Mouse (Mus musculus) embryo, embryonic 9.5 days (tissue): ENCODE results near the gene Pmm1.

Experiments
- DNase-seq: peaks from one replicate; pipeline ENCODE4 v3.0.0-alpha.2; 2017; ENCODE audit errors: extremely low spot score

The Pmm1 gene

GRCm38 (mm10) chr15:81956457-81956856 is 4.3 kb downstream of the Pmm1 start:
- peak; percentile 54 for DNase-seq

DNA sequence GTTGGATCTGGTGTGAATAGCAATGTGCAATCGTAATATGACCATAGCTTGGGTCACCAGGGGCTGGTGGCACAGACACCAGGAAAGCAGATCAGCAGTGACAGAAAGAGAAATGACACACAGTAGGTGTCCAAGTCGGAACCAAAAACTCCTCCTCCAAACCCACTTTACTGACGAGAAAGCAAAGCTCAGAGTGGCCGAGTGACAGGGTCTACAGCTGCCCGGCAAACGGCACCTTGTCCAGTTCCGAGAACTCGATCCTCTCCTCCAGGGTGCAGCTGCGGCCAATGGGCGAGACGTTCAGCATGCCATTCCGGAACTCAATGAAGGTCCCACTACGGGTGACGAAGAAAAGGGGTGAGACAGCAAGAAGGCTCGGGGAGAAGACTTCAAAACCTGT is 5.3 kb downstream of the Pmm1 start:
- no peak for DNase-seq

DNA sequence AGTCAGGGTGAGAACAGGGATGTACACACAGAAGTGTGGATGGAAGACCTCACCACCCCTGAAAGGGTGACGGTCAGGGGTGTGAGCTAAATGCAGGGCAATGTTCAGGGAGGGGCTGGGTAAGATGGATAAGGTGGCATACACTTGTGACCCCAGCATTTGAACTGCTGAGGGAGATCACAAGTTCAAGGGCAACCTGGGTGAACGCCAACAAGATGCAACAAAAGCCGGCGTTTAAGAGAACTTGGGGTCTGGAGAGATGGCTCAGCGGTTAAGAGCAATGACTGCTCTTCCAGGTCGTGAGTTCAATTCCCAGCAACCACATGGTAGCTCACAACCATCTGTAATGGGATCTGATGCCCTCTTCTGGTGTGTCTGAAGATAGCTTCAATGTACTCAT is 6.0 kb downstream of the Pmm1 start:
- DNase-seq: no peak

GRCm38 (mm10) chr15:81954151-81954583 is 6.6 kb downstream of the Pmm1 start:
- no peak for DNase-seq

- no peak for DNase-seq
Measured at GRCm38 (mm10) chr15:81952310-81952709, 8.4 kb downstream of the Pmm1 start.

DNA sequence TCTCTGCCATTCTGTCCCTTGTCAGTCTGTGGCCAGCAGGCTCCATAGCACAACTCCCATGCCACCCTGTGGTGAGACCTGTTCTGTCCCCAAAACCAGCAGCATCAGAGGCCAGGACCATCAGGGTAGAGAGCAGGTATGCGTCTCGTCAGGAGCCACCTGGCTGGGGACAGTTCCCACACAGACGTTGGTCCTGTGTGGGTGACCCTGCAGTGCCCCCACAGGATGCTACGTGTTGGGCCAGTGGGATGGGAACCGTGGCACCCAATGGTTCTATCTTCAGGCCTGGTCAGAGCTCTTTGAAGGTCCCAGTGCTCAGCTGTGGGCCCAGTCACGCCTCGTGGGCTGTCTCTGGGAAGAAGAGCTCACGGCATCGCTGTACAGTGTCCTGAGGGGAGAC is 9.6 kb downstream of the Pmm1 start:
- DNase-seq: no peak

- no peak for DNase-seq
Measured at GRCm38 (mm10) chr15:81950716-81951115, 10.0 kb downstream of the Pmm1 start.

- DNase-seq: no peak
Measured at GRCm38 (mm10) chr15:81949476-81950131, 11.1 kb downstream of the Pmm1 start.

DNA sequence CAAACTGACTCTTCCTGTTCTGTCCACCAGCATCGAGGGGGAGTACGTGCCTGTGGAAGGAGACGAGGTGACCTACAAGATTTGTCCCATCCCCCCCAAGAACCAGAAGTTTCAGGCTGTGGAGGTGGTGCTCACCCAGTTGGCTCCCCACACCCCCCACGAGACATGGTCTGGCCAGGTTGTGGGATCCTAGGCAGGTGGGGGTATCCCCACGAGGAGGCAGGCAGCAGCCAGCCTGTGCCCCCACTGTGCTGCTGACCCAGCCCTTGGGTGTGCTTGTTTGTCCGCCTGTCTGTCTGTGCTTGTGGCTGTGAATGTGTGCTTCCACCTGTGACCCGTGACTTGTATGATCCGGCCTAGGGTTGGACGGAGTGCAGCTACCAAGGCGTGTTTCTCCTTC is 11.7 kb downstream of the Pmm1 start:
- DNase-seq: no peak

GRCm38 (mm10) chr15:81943176-81943749 is 17.5 kb downstream of the Pmm1 start:
- DNase-seq: peak; percentile 84

DNA sequence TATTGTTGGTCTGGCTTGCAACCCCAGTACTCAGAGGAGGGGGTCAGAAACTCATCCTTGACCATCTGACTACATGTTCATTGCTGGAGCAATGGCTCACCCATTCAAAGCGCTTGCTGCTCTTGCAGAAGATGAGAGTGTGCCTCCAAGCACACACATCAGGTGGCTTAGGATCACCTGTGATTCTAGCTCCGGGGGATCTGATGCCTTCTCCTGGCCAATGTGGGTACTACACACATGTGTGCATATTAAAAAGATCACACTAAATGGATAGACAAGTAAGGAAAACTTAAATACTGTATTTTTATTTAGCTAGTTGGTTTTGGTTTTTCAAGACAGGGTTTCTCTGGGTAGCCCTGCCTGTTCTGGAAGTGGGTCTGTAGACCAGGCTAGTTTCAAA is 19.7 kb downstream of the Pmm1 start:
- DNase-seq: no peak

DNA sequence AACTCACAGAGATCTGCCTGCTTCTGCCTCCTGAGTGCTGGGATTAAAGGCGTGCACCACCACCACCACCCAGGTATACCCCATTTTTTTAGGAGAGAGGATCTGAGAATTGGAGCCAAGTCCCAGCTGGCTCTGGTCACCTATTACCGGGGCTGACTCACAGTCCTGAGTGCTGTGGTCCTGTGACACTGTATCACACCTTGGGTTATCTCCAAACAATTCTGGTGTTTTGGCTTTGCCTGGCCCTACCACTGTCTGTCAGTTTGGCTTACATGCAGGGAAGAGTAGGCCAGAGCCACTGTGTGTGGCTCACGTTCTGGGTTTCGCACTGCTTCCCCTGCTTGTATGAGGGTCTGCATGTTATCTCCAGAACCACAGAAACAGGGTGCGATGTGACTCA is 20.5 kb downstream of the Pmm1 start:
- no peak for DNase-seq

DNA sequence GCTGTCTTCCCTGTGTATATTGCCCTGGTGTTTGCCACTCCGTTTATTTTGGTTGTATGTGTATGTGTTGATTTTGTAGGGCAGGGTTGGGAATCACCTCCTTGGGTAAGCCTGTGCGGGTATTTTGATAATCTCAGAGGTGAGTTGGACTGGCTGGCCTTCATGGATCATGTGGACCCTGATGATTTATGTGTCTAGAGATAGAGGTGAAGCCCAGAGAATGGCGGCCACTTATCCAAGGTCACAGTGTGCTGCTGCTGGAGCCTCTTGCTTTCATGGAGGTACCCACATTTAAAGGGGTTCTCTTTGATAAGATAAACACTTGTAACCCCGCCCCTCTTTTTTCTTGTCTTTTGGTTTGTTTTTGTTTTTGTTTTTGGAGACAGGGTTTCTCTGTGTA is 21.0 kb downstream of the Pmm1 start:
- DNase-seq: no peak

DNA sequence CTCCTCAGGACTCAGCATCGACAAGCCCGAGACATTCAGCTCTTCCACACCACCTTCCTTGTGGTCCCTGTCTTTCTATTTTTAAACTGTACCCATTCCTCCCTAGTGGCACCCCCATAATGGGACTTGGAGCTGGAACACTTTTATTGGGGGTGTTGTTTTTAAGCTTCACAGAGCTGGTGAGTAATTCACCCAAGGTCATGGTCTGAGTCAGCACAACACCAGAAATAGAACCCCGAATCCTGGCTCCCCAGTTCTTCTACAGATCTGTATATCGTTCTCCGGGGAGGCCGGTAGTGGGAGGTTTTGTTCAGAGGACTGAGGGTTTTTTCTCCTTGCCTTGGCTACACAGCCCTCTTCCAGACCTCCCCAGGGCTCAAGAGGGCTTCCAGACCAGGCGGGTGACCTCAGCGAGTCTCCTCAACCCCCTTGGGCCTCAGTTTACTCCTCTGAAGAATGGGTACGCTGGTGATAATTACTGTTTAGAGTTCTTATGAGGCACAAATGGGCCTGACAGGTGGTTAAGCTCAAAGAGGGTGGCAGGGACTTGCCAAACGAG is 21.5 kb downstream of the Pmm1 start:
- no peak for DNase-seq

DNA sequence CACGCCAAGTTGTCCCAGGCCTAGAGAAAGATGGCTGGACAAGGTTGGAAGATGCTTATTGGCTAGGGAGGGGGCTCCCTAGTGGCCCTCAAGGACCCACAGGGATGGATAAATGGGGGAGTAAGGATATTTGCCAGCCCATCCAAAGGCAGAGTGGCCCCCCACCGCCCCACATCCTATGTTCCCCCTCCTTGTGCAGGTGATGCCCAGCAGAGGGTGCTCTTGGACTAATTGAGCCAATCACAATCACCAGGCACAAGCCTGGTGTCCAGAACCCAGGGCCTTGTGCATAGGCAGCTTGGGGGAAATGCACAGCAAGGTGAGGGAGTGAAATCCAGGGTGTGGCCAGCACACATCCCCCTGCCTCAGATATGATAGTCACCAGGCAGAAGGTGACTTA is 22.5 kb downstream of the Pmm1 start:
- DNase-seq: peak; percentile 59

- no peak for DNase-seq
Measured at GRCm38 (mm10) chr15:81937098-81937972, 23.4 kb downstream of the Pmm1 start.

DNA sequence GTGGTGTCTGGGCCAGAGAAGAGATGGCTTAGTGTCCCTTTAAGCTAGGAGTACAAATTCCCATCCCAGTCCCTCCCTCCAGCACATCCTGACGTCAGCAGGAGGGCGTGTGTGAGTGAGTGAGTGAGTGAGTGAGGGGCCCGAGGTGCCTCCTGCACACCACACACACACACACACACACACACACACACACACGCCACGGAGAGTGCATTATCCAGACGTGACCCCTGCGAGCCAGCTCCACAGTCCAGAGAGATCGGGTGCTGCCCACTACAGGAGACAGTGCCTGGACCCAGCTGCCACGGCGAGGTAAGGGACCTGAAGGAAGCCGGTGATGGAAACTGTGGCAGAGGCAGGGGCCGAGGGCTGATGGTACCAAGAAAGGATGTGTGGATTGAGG is 24.1 kb downstream of the Pmm1 start, which contains the start of gene Csdc2:
Csdc2 (plus strand) TSS at position 81 of the 400 bp plus-strand sequence.
- DNase-seq: peak; percentile 73

DNA sequence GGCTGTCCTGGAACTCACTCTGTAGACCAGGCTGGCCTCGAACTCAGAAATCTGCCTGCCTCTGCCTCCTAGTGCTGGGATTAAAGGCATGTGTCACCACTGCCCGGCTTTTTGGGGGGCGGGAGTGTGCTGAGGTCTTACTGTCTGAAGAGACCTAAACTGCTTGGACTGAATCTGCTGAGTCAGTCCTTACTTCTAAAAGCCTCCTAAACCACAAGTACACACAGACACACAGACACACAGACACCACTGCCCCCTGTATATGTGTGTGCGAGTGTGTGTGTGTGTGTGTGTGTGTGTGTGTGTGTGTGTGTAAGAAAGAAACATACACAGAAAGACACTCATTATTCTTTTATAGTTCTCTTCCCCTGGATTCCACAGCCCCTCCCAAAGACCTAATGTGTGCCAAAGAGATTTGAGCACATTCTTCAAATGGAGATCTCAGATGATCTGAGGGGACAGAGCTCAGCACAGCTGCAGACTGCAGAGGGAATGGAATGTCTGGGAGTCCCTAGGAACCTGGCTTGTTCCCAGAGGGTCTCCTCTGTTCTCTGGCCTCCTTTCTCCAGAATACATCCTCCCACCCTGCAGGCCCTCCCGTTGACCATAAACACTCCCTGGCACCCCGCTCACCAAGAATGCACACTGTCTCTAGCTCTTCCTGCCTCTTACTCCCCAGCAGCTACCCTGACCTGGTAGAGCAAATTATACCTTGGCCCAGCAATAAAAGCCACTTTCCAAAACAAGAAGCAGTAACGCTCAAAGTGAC is 24.7 kb downstream of the Pmm1 start:
- DNase-seq: no peak

DNA sequence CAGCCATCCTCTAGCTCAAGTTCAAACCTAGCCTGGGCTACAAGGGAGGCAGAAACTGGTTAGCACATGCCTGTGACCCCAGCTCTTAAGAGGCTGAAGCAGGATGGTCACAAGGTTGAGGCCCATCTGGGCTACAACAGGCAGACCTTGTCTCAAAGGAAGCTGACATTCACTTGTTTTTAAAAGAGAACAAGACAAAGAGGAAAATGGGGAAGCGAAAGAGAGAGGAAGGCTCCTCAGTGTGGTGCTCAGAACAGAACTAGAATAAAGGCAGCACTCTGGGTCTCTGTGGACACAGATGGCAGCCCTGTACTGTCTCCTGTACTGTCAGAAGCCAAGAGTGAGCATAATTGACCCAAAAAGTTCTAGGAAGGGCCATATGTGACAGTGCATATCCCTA is 26.7 kb downstream of the Pmm1 start:
- DNase-seq: no peak

DNA sequence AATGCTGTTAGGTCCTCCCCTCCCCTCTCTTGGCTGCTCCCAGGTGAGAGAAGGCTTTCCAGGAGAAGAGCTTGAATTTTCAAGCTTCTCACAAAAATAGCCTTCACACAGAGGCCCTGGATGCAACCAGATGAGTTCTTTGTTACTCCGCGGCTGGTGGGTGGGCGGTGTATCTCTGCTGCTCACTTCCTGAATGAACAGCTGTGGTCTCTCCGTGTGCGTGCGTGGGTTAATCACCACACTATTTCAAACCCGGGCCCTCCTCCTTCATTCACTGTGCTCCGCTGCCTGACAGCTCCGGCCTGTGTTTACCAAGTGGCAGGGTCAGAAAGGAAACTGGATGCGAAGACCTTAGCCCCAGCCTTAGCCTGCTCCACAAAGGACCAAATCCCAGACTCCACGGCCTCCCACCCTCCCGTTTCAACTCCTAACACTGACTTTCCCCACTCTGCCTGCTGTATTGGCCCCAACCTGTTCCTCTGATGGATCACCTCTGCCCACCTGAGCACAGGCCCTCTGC is 27.7 kb downstream of the Pmm1 start:
- no peak for DNase-seq

DNA sequence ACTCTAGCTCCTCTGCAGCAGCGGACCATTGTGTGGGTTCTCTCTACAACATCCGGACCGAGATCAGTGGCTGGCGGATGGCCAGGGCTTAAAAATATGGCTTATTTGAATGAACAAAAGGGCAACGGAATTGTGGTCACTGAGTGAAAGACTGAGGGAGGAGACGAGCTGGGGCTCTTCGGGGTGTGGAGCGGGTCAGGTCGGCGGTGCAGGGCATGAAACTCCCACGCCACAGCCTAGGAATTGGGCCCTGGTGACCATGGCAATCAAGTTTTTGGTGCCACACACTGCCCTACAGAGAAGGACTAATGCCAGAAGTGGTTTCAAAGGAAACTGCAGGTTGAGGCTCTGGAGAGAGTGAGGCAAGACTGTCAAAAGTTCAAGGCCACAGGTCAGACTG is 32.5 kb downstream of the Pmm1 start:
- DNase-seq: no peak

GRCm38 (mm10) chr15:81927741-81928140 is 33.0 kb downstream of the Pmm1 start:
- no peak for DNase-seq
